Mouse (Mus musculus): ENCODE data around the gene Asgr1. TPM values are rescaled to one million over a fixed set of nuclear protein-coding genes. Genes with fewer than 3 reads are reported as not detected.

Asgr1 gene
- polyA plus RNA-seq, 1 experiment from 2014 or later, result 2.1 TPM

DNA sequence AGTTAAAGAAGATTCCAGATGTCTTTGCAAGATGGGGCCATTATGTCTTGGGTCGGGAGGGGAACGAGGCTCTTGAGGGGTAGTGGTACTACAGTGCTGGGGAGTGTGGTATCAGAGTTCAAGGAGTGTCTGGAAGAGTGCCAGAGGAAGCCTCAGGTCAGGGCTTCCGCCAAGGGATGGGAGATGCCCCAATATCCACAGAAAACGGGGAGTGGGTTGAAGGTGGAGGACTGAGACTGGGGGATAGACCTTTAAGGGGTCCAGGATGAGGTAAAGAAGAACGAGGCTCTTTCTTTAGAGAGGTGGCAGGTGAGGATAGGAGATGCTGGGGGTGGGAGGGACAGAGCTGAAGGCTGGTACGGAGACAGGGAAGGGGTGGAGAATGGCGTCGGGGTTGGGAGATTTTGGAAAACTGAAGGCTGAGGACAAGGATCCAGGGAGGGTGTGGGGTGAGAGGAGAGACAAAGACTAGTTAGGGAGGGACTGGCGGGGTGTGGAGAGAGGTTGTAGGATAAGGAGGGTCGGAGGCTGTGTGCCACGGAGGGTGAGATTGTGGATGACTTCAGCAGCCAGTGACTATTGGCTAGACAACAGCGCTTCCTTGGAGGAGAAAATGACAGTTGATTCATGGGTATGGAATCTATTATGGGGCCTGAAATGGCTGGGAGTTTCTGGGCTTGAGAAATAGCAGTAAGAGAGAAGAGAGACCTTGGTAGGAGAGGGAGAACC is 25.3 kb upstream of the Asgr1 start:
- ATAC-seq (ENCODE audit: low FRiP score), result peak; percentile 26
- Histone ChIP-seq H3K27me3 (replicated peaks) (no peaks in the 10 kb centered on the region), H3K4me1 (peaks cover 71% of the 10 kb centered on the region), H3K4me3 (replicated peaks) (peak overlapping the region; percentile 37), H3K9ac (replicated peaks) (peak overlapping the region; percentile 46), H3K27ac (replicated peaks) (peak overlapping the region; percentile 96), H3K9me3 (replicated peaks) (no peaks in the 10 kb centered on the region), H3K4me2 (peak overlapping the region; percentile 67), H3K36me3 (peaks cover 33% of the 10 kb centered on the region)
- WGBS, result 20% methylated on average over 12 of the region's 12 CpGs

DNA sequence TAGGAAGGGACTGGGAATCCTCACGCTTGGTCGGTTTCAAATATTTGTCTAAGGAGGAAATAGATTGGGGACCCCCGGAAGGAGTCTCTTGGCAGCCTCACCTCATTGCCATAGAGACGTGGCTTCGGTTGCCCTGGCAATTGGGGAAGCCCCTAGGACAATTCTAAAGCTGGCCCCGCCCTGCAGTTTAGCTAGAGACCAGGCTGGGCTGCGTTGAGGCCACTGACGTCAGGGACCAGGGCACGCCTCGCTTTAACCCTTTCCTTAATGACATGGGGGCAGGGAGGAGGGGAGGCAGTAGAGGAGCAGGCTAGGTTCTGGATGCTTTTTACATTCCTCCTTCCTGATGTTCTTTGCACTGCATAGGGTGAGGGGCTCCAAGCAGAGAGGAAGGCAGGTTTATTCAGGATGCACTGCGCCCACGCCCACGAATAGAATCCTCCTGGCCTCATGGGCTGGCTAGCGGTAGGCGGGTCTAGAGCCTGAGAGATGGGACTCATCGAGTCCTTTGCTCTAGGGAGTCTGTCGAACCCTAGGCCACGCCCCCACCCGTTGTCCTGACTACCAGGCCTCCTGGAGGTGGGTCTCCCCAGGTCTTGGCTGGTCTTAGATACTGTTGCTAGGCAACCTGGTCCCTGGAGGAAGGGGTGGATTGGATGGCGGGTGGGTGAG is 24.6 kb upstream of the Asgr1 start:
- Histone ChIP-seq H3K4me2 (peak overlapping the region; percentile 67), H3K27me3 (replicated peaks) (no peaks in the 10 kb centered on the region), H3K4me1 (peaks cover 65% of the 10 kb centered on the region), H3K27ac (replicated peaks) (peak overlapping the region; percentile 96), H3K36me3 (peaks cover 37% of the 10 kb centered on the region), H3K4me3 (replicated peaks) (peak overlapping the region; percentile 37), H3K9me3 (replicated peaks) (no peaks in the 10 kb centered on the region), H3K9ac (replicated peaks) (peak overlapping the region; percentile 46)
- ATAC-seq (ENCODE audit: low FRiP score), result peak; percentile 91
- under 1% methylated on average over 20 of the region's 20 CpGs for WGBS

DNA sequence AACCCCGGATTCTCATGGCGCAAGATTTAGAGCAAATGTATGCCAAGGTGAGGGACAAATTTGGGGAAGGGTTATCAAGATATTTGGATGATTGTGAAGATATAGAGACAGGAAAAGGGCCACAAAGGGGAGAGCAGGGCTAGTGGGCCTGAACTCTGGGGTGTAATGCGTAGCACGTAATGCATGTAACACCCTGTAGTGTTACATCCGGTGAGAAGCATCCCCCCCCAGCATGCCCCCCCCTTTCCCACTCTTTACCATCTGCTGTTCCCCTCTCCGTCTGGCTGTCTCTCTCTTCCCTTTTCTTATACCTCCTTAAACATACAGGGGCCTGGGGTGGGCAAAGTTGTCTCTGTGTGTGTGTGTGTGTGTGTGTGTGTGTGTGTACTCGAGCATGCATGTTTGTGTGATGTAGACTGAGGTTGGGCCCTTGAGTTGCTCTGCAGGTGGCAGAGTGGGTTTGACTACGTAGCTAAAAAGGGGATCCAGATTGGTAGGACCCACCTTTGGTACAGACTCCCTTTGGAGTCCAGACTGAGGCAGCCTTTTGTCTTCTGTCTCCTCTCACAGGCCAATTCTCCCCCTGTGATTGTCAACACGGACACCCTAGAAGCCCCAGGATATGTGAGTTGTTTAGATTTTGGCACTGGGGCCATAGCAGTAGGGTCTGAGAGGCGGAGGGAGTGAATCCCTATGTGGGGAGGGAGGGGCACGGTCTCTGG is 23.9 kb upstream of the Asgr1 start:
- peak; percentile 49 for ATAC-seq (ENCODE audit: low FRiP score)
- Histone ChIP-seq H3K9me3 (replicated peaks) (no peaks in the 10 kb centered on the region), H3K4me2 (peak overlapping the region; percentile 67), H3K27me3 (replicated peaks) (no peaks in the 10 kb centered on the region), H3K4me3 (replicated peaks) (peak overlapping the region; percentile 37), H3K4me1 (peaks cover 58% of the 10 kb centered on the region), H3K9ac (replicated peaks) (peak overlapping the region; percentile 46), H3K27ac (replicated peaks) (peak overlapping the region; percentile 96), H3K36me3 (peaks cover 42% of the 10 kb centered on the region)
- 20% methylated on average over 11 of the region's 11 CpGs for WGBS

DNA sequence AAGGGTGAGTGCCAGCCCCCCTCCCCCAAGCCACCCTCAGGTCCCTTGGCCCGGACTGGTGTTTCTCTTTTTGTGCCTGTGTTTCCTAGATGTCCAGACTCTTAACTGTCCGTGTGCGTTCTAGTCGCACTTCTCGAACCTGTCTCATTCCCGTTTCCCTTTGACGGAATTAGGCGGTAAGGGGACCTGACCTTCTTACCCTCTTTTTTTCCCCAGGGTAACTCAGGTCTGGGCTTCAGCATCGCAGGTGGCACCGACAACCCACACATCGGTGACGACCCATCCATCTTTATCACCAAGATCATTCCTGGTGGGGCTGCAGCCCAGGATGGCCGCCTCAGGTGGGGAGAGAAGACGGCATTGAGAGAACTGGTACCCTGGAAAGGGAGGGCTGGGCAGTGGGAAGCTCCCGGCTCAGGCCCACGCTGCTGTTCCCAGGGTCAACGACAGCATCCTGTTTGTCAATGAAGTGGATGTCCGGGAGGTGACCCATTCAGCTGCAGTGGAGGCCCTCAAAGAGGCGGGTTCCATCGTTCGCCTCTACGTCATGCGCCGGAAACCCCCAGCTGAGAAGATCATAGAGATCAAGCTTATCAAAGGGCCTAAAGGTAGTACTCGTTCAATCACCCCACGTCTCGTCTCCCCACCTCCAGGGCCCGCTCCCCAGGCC is 23.1 kb upstream of the Asgr1 start:
- Histone ChIP-seq H3K36me3 (peaks cover 45% of the 10 kb centered on the region), H3K4me3 (replicated peaks) (peak overlapping the region; percentile 37; the same call in 1 of the 2 replicates), H3K4me1 (peaks cover 50% of the 10 kb centered on the region), H3K4me2 (peak overlapping the region; percentile 67), H3K9ac (replicated peaks) (peak overlapping the region; percentile 46; the same call in 1 of the 2 replicates), H3K27ac (replicated peaks) (peak overlapping the region; percentile 96), H3K27me3 (replicated peaks) (no peaks in the 10 kb centered on the region), H3K9me3 (replicated peaks) (no peaks in the 10 kb centered on the region)
- ATAC-seq (ENCODE audit: low FRiP score), result no peak
- WGBS, result 88% methylated on average over 28 of the region's 28 CpGs

DNA sequence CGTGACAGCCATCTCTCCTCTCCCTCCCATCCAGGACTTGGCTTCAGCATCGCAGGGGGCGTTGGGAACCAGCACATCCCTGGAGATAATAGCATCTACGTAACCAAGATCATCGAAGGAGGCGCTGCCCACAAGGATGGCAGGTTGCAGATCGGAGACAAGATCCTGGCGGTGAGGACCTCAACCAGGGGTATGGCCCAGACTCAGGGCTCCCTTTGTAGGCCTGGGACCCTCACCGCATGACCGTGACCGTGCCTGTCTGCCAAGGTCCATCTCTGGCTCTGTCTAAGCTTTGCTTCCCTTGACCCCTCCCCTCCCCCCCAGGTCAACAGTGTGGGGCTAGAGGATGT is 22.6 kb upstream of the Asgr1 start:
- Histone ChIP-seq H3K4me3 (replicated peaks) (no peak overlapping the region), H3K4me2 (no peak overlapping the region), H3K36me3 (peaks cover 47% of the 10 kb centered on the region), H3K27me3 (replicated peaks) (no peaks in the 10 kb centered on the region), H3K27ac (replicated peaks) (no peak overlapping the region), H3K4me1 (peaks cover 45% of the 10 kb centered on the region), H3K9ac (replicated peaks) (no peak overlapping the region), H3K9me3 (replicated peaks) (no peaks in the 10 kb centered on the region)
- 97% methylated on average over 11 of the region's 11 CpGs for whole genome bisulfite sequencing
- ATAC-seq (ENCODE audit: low FRiP score), result no peak

DNA sequence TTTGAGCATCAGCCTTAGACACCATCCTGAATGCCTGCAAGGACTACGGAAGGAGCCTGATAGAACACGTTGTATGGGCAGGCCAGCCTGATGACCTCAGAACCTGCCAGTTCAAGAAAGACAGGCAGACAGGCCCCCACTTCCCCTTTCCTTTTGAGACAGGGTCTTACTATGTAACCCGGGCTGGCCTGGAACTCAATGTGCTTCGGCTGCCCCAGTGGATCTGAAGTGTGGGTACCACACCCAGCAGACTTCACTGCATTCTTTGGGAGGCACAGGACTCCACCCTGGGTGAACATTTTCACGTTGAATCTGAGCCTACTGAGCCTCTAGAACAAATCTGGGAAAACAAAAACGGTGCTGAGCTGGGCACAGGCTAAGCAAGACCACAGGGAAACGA is 15.7 kb upstream of the Asgr1 start:
- Histone ChIP-seq H3K27ac (replicated peaks) (no peak overlapping the region), H3K4me2 (no peak overlapping the region), H3K4me1 (no peaks in the 10 kb centered on the region), H3K9me3 (replicated peaks) (no peaks in the 10 kb centered on the region), H3K27me3 (replicated peaks) (no peaks in the 10 kb centered on the region), H3K9ac (replicated peaks) (no peak overlapping the region), H3K36me3 (peaks cover 76% of the 10 kb centered on the region), H3K4me3 (replicated peaks) (no peak overlapping the region)
- no peak for ATAC-seq (ENCODE audit: low FRiP score)
- WGBS, result 82% methylated on average over 7 of the region's 7 CpGs

DNA sequence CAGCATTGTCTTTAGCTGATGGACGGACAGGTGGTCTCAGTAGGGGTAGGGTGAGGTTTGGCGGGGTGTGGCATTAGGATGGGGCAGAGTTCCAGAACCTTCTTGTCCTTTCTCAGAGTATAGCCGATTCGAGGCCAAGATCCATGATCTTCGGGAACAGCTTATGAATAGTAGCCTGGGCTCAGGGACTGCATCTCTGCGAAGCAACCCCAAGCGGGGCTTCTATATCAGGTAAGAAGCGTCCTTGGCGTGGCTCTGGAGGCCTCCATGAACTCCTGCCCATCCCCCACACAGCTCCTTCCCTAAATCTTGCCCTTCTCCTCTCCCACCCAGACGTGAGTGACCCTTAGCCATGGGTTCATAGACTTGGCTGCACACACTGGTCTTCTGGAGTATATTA is 14.3 kb upstream of the Asgr1 start:
- Histone ChIP-seq H3K4me1 (no peaks in the 10 kb centered on the region), H3K36me3 (peaks cover 79% of the 10 kb centered on the region), H3K4me2 (no peak overlapping the region), H3K9me3 (replicated peaks) (no peaks in the 10 kb centered on the region), H3K27ac (replicated peaks) (no peak overlapping the region), H3K4me3 (replicated peaks) (no peak overlapping the region), H3K27me3 (replicated peaks) (no peaks in the 10 kb centered on the region), H3K9ac (replicated peaks) (no peak overlapping the region)
- ATAC-seq (ENCODE audit: low FRiP score), result no peak
- WGBS, result 95% methylated on average over 10 of the region's 10 CpGs

DNA sequence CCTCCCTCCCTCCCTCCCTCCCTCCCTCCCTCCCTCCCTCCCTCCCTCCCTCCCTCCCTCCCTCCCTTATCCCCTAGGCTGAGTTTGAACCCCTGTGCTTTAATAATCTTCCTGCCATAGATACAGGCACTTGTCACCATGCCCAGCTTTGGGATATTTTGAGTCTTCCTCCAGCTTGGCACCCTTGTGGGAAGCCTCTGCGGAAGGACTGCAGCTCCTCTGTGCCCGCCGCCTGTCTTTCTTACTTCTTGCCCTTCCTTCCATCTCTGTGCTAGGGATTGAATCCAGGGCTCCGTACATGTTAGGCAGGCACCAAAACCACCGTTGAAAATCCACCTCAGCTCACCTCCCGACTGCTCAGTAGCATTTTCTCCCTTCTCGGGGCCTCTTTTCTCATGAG is 13.7 kb upstream of the Asgr1 start:
- no peak overlapping the region for H3K4me2 ChIP-seq
- no peak overlapping the region for H3K27ac ChIP-seq (replicated peaks)
- H3K4me1 ChIP-seq, result no peaks in the 10 kb centered on the region
- no peak for ATAC-seq (ENCODE audit: low FRiP score)
- no peak overlapping the region for H3K4me3 ChIP-seq (replicated peaks)
- no peak overlapping the region for H3K9ac ChIP-seq (replicated peaks)
- H3K27me3 ChIP-seq (replicated peaks), result no peaks in the 10 kb centered on the region
- 92% methylated on average over 7 of the region's 7 CpGs for WGBS
- H3K9me3 ChIP-seq (replicated peaks), result no peaks in the 10 kb centered on the region
- H3K36me3 ChIP-seq, result peaks cover 80% of the 10 kb centered on the region

DNA sequence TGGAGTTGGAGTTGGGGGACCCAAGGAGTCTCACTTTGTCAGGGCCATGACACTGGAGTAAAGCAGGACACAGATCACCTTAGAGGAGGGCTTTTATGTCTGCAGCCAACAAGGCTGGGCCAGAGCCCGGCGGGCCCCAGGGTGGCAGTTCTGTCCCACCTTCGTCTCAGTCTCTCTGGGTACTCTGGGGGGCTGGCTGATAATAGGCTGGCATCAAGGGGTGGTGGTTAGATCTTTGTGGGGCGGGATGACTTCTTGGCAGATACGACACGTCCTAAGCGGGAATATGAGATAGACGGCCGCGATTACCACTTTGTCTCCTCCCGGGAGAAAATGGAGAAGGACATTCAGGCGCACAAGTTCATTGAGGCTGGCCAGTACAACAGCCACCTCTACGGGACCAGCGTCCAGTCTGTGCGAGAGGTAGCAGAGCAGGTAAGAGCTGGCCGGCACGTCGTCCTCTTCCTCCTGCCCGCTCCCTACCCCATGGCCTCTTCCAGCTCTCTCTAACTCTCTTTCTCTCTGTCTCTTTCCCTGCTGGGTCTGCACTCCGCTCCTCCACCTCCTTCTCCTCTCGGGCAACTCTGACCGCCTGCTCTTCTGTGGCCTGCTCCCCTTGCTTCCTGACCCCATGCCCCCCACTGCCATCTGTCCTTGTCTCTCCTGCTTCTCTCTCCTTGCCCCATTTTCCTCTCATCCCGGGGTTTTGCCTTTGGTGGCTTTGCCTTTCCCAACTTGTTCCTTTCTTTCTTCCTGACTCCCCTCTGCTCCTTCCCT is 11.4 kb upstream of the Asgr1 start:
- Histone ChIP-seq H3K36me3 (peaks cover 73% of the 10 kb centered on the region), H3K4me1 (no peaks in the 10 kb centered on the region)

DNA sequence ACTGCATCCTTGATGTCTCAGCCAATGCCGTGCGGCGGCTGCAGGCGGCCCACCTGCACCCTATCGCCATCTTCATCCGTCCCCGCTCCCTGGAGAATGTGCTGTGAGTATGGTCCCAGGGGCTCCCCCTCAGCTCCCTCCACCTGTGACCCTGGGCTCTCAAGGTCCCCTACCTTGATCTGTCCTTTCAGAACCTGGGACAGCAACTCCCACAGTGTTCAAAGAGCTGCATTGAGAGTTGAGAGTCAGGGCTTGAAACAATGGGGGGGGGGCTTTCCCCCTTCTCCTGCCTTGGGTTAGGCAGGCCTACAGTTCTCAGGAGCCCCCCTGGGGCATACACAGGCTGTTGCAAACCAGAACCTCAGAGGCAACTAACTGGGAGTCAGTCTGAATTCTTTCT is 10.2 kb upstream of the Asgr1 start:
- Histone ChIP-seq H3K4me1 (no peaks in the 10 kb centered on the region), H3K27me3 (replicated peaks) (no peaks in the 10 kb centered on the region), H3K9ac (replicated peaks) (no peak overlapping the region), H3K27ac (replicated peaks) (no peak overlapping the region), H3K4me2 (no peak overlapping the region), H3K4me3 (replicated peaks) (no peak overlapping the region), H3K36me3 (peaks cover 63% of the 10 kb centered on the region), H3K9me3 (replicated peaks) (no peaks in the 10 kb centered on the region)
- no peak for ATAC-seq (ENCODE audit: low FRiP score)
- 89% methylated on average over 7 of the region's 7 CpGs for WGBS

More for the DNA sequence above, 11.4 kb upstream of the Asgr1 start:
- H3K4me2 ChIP-seq, result no peak overlapping the region
- no peaks in the 10 kb centered on the region for H3K9me3 ChIP-seq (replicated peaks)
- no peak overlapping the region for H3K9ac ChIP-seq (replicated peaks)
- ATAC-seq (ENCODE audit: low FRiP score), result no peak
- no peak overlapping the region for H3K4me3 ChIP-seq (replicated peaks)
- 89% methylated on average over 23 of the region's 23 CpGs for WGBS
- no peaks in the 10 kb centered on the region for H3K27me3 ChIP-seq (replicated peaks)
- no peak overlapping the region for H3K27ac ChIP-seq (replicated peaks)

DNA sequence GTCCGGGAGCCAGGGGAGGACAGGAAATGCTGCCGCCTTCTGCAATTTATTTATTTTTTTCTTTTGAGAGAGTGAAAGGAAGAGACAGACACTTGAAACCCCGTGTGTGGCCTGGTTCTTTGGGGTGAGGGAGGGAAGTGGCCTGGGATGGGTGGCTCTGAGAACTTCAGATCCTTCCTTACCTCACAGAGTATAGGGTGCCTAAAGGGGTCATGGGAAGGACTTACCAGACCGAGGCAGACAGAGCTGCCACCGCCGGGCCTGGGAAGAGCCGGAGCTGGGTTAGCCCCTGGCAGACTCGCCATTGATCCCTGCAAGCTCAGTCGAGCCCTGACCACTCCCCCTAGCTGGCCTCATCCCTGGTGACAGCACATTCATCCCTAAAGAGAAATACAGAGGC is 8.4 kb upstream of the Asgr1 start:
- H3K36me3 ChIP-seq, result peaks cover 48% of the 10 kb centered on the region
- no peak for ATAC-seq (ENCODE audit: low FRiP score)
- 41% methylated on average over 9 of the region's 9 CpGs for WGBS

More for the DNA sequence above, 8.4 kb upstream of the Asgr1 start:
- no peak overlapping the region for H3K4me2 ChIP-seq
- H3K27me3 ChIP-seq (replicated peaks), result no peaks in the 10 kb centered on the region
- H3K4me3 ChIP-seq (replicated peaks), result no peak overlapping the region
- no peak overlapping the region for H3K9ac ChIP-seq (replicated peaks)
- no peaks in the 10 kb centered on the region for H3K4me1 ChIP-seq
- no peaks in the 10 kb centered on the region for H3K9me3 ChIP-seq (replicated peaks)
- H3K27ac ChIP-seq (replicated peaks), result no peak overlapping the region

Data from neural tube, embryonic 15.5 days (tissue).